Mouse (Mus musculus): ENCODE measurements around the gene Panx1.

GRCm38 (mm10) chr9:15002995-15003613 lies 42.2 kb downstream of the Panx1 start:
- TF ChIP-seq NRF1 (IDR thresholded peaks at IDR 0.05; ENCODE audit: low read depth, low read length) (no peak), ZNF384 (IDR thresholded peaks at IDR 0.05; ENCODE audit: low read depth, low read length) (no peak)
